Mouse (Mus musculus) heart, adult 8-10 months (tissue): ENCODE measurements around the gene Gnl2. TPM values are rescaled to one million over a fixed set of nuclear protein-coding genes. Genes with fewer than 3 reads are reported as not detected.

Source experiments
- DNase-seq: peaks from one replicate; pipeline ENCODE4 v3.0.0; 2022; ENCODE audit warnings: low spot score
- total RNA-seq, 4 experiments: library from RNA; stranded (reverse); gene quantifications; 2 replicates each; pipeline ENCODE4 v1.2.4; 2022

Gnl2 gene
- total RNA-seq, 4 experiments from 2014 or later, result 22.9 to 32.6 (median 24.3) TPM

DNA sequence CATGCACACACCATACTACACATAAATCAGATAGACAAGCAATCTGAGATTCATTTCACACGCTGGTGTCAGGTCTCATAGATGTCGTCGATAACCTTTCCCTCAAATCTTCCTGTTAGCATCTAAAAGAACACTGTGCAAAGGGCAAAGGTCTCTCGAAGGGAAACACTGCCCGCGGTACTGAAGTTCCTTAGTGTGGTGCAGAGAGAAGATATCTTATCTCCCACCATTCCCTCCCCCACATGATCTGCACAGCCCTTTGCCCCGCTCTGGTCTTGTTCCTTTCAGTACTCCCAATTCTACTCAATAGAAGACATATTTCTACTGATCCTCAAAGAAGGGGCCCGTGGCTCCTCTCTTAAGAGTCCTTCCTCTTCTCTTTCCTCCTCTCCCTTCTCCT lies 13.4 kb upstream of the Gnl2 start:
- DNase-seq, result no peak

DNA sequence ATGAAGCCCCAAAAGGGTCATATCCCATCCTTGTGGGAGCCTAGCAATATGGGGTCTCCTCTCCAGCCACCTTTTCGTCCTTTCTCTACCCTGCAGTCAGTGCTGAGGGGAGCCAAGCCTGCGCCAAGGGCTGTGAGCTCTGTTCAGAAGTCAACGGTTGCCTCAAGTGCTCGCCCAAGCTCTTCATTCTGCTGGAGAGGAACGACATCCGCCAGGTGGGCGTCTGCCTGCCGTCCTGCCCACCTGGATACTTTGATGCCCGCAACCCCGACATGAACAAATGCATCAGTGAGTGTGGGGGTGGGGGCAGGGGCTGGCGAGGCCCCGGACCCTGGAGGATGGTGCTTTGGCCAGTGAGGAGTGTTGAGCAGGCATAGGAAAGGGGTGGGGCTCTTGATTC lies 11.5 kb upstream of the Gnl2 start:
- DNase-seq, result no peak

DNA sequence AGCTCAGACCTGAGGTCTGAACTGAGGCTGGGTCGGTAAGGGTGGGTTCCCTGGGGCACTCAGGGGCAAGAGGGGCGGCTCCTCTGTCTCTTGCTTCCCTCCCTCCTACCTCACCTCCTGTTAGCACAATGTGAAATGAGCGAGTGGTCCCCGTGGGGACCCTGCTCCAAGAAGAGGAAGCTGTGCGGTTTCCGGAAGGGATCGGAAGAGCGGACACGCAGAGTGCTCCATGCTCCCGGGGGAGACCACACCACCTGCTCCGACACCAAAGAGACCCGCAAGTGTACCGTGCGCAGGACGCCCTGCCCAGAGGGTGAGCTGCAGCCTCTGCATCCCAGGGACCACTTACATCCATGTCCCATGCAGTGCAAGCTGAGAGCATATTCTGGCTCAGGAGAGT lies 8.9 kb upstream of the Gnl2 start:
- no peak for DNase-seq

DNA sequence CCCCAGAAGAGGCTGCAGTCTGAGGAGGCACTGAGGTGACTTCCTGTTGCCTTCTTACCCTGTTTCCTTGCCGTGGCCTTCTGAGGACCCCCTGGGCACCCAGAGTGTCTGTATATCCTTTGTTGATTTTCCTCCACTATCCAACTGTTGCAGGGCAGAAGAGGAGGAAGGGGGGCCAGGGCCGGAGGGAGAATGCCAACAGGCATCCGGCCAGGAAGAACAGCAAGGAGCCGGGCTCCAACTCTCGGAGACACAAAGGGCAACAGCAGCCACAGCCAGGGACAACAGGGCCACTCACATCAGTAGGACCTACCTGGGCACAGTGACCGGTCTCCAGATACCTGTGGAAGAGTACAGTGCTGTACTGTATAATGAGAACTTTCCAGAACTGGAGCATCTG lies 8.2 kb upstream of the Gnl2 start:
- no peak for DNase-seq

DNA sequence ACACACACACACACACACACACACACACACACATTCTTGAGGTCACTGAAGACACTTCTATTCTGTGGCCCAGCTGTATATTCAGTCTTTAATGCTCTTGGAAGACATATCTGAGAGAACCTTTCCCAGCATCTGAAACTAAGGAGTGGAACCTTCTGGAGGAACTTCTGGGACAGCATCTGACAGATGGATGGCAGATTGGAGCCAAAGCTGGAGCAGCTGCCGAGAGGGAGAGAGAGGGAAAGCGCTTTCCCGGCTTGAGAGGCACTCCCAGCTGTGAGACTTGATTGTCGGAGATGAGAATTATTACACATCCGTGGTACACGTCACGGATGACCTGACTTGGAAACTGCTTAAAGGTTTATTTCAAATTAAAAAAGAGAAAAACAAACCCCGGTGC lies 7.7 kb upstream of the Gnl2 start:
- DNase-seq, result no peak

DNA sequence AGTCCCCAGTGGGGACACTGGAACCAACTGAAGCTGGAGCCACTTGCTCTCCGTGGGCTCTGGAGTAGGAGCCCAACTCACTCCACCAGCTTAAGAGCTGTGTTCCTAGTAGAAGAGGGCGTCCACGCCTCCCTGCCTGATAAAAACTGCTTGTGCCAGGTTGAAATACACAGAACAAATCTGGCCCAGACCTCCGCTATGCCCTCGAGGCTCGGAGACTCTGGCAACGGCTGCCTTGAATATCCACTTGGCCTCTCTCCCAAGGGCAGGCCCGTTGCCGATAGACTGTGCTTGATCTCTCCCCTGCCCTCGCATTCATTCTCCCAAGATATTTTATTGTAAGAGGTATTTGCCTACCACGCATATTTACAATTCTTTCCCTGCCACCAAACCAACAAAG lies 1.0 kb downstream of the Gnl2 start:
- DNase-seq, result peak; percentile 24

DNA sequence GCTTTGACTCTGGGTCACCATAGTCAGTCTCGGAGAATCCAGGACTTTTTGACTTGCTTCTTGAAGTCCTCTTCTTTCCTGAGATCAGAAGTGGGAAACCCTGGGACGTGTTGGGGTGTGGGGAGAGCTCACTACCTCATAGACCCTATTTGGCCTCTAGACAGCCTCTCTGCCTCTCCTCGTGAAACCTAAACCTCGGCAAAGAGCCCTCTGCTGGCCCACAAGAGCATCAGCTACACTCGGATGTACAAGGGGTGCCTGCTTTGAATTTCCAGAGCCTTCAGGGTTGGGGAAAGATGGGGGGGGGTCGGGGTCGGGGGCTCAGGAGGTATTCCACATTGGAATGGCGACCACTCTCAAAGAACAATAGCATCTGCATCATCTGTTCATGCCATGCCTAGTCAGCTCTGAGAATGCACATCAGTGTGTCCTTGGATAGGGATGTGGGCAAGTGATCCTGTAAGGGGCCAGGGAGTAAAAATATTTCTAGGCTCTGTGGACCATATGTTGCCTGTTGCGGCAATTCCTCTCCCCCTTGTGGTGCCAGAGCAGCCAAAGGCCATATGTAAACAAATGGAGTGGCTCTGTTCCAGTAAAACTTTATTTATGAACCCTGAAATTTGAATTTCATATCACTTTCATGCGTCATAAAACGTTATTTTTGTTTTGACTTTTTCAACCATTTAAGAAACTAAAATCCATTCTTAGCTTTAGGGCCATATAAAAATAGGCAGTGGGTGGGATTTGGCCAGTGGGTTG lies 4.6 kb downstream of the Gnl2 start:
- DNase-seq, result no peak

DNA sequence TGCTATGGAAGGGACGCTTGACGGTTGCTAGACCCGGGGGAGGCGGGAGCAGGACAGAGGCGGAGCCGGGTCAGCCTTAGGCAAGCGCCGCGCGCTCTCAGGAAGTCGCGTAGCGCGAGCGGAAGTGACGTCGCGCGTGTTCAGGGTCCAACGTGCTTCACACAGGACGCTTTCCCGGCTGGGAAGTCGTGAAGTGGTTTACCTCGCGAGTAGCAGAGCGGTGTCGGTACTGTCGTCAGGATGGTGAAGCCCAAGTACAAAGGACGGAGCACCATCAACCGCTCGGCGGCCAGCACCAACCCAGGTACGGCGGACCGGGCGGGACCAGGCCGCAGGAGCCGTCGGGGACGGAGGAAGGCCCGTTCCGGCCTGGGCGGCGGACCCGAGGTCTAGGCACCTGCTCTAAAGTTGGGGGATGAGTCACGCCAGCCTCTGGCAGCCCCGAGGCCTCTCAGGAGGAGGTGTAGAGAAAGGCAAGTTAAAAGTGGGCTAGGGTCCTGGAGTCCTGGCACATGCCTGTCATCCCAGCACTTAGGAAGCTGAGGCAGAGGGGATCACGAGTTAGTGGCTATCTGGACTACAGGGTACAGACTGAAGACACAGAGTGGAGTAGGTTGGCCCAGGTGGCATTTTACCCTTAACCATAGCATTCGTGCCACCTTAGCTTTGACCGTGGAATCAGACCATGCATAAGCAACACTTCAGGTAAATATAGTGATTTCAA lies 13.7 kb downstream of the Gnl2 start:
- DNase-seq, result peak; percentile 93

DNA sequence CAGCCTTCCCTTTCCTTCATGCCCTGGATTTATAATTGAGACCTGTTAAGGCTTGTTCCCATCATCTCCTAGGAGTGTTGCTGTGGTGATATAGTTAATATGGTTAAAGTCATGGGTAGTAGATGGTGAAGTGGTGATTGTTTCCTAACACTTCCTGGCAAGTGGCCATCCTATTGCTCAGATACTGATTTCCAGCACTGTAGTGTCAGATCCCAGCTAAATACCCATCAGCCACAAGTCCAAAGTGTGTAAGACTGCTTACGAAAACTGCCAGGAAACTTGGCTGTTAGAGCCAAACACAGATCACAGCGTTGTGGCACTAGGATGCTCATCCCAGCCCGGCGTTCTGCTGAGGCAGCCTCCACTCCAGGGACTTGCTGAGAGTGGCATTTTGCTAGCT lies 18.0 kb downstream of the Gnl2 start:
- no peak for DNase-seq

DNA sequence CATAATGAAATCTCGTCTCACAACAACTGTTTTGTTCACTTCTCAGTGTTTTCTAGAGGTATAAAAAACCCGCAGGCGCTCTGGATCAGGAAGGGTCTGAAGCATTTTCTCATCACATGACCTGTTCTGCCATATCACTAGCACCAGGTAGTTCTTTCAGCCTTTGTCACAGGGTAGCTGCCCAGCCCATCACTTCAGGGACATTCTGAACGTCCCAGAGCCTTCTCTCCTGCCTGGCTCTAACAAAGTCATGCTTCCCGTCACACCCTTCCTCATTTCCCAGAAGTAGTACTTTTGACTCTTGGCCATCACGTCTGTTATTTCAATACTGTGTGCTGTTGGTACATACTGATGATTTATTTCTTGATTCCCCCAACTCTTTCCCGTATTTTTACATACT lies 28.1 kb downstream of the Gnl2 start:
- peak; percentile 33 for DNase-seq

DNA sequence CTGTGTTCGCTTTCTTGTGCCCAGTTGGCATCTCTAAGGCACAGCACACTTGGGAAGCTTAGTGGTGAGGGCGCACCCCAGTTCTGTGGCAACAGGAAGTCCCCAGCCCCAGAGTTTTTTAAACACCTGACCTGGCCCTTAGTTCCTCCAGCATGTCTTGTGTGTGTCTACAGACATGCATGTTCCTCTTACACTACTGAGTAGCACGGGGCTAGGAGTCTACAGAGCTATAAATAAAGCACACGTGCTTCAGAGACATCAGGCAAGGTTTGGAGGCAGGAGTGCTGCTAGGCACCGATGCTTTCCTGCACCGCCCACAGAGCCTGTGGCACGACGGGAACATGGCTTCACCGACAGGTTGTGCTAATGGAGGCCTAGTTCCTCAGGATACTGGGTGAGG lies 39.0 kb downstream of the Gnl2 start:
- no peak for DNase-seq

DNA sequence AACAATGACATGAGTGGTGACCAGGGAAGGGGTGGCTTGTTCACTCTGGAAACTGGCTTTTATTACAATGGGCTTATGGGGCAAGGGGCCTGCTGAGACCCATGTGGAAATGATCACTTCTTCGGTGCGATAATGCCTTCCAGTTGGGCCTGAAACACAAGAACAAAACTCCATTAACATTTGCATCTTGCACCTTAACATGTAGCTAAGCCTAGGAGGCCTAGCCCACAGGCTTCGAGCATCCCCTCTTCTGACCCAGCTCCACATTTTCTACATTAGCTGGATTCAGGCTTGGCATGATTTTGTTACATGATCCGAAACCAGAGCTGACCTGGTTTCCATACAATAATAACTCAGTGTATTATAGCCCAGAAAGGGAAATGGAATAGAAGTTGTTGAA lies 40.1 kb downstream of the Gnl2 start:
- DNase-seq, result no peak

DNA sequence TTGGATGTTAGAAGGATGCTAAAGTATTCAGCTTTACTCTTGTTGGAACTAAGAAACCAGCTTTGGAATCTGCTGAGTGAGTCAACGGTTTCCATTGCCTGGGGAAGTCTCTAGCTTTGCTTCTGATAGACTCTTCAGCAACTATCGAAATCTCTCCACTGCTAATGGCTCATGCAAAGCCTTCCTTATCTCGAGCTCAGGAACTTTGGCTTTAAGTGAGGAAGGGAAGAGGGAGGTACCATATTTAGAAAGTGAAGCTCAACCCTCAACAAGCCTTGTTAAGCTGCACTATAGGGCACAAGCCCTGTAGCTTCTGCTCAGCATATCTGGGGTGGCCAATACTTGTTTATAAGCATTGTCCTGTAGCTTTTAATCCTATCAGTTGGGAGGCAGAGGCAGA lies 40.9 kb downstream of the Gnl2 start:
- no peak for DNase-seq

DNA sequence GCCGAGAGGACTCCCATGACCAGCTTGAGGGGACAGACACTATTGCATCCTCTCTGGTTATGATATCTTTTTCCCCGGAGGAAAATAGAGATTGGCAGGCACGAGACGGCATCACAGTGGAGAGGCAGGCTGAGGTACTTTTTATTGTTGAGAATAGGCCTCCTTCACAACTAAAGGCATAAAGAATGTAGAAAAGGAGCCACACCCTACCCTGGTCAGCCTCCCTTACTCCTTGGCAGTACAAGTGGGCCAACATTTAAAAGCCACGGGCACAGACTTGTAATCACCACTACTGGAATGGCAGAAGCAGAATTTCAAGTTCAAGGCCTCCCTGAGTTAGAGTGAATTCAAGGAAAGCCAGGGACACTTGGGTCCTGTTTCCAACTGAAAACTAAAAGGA lies 41.6 kb downstream of the Gnl2 start:
- DNase-seq, result no peak

DNA sequence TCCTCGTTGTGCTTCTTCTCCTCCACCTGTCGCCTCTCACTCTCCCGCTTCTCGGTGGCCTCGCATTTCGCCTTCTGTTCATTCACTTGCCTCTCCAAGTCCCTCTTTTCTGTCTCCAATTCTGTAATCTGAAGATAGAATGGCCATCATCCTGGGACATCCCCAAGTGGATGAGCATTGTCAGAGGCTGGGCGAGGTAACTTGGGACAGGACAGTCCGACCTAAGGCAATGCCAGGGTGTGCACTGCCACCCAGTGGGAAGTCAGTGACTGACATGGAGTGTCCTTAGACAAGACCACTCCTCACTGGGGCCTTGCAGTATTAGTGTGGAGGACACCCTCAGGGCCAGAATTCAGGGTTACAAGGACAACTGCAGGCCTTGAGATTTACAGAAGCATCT lies 42.6 kb downstream of the Gnl2 start:
- peak; percentile 25 for DNase-seq

DNA sequence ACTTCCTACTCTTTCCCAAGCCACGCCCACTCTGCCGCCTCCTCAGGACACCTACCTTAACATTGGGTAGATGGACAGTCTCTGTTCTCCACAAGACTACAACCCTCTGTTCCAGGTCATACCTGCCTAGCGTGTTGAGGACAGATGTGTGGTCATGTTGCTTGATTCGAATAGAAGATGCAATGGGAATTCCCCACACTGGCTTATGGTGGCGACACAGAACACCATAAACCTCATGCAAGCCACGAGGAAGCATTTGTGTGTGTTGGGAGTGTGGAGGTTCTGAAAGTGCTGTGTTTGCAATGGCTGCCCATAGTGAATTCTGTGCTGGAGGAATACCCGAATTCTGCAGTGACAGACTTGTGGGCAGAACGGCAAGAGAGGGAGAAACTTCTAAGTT lies 47.4 kb downstream of the Gnl2 start:
- no peak for DNase-seq

DNA sequence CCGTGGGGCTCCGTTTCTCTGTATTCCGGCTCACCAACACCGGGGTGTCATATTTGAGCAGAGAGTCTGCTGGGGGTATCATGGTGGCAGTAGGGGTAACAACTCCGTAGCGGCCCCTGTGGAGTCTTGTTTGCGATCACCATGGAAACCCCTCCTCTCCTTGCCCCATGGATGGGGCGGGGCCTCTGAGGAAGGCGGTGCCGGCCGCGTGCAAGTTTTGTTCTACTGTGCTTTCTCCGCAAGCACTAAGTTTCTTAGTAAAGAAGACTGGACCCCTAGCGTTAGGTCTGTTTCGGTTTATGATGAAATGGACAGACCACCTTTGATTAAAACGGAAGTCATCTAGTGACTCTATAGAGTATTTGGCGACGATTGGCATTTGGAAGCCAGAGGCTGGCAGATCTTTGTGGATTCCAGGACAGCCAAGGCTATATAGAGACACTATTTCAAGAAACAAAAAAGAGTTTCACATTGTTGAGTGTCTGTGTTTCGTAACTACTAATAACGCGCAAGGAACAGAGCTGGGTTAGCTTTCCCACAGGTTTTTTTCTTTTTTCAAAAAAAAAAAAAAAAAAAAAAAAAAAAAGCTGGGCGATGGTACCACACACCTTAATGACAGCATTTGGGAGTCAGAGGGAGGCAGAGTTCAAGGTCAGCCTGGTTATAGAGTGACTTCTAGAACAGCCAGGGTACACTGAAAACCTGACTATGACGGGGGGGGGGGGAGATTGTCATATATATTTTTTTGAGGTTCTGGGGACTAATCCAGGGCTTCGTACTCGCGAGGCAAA lies 49.3 kb downstream of the Gnl2 start, which contains the start of gene Dnali1:
Gene Dnali1, minus strand, starts transcription at position 187 of the 791 bp plus-strand sequence.
- peak; percentile 56 for DNase-seq

DNA sequence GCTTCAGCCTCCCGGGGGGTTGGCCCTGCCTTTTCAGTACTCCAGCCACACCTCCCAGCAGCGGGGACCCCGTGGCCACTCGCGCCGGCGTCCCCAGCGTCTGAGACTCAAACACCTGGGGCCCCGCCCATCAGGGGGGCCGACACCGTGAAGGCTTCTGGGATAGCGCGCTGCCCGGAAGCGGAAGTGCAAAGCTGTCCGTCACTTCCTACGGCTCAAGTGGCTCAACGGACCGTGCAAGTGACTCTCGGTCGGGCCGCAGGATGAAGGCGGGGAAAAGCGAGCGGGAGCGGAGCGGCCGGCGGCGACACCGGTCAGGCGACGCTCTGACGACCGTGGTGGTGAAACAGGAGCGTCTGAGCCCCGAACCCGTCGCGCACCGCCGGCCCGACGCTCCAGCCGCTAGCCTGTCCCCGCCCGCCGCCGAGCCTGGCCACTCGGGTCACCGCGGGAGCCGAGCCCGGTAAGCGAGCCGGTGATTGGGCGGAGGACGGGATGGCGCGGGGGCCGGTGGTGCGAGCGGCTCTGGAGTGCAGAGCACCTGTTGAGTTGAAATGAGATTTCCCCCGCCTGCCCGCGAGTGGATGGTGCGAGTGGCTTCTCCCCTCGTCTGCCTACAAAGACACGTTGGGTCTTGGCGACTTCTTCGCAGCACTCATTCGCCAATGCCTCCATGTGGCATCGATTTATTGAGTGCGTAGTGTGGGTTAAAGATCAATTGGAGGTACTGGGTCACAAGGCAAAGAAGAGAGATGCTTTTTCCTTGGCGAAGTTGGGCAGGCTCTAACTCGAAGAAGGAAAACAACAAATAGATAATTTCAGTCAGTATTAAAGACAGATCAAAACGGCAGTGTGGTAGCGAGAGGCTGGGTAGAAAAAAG lies 50.3 kb downstream of the Gnl2 start, which contains the start of gene Snip1:
Gene Snip1, plus strand, starts transcription at position 183 of the 881 bp plus-strand sequence.
- DNase-seq, result peak; percentile 96

DNA sequence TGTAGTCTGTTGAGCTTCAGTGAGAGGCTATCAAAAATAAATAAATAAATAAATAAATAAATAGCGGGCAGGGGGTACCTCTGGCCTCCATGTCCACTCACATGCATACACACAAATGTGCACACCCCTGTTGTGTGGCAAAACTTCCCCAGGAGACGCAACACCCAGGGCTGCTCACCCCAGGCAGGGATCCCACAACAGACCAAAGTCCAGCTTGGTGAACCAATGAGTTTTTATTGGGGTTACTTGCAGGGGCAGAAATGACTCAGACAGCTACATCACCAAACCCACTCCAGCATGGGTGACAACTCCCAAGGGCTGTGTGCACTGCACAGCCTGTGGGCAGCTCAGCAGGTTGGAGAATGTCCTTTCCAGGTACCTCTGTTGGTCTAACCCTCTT lies 61.3 kb downstream of the Gnl2 start:
- no peak for DNase-seq

DNA sequence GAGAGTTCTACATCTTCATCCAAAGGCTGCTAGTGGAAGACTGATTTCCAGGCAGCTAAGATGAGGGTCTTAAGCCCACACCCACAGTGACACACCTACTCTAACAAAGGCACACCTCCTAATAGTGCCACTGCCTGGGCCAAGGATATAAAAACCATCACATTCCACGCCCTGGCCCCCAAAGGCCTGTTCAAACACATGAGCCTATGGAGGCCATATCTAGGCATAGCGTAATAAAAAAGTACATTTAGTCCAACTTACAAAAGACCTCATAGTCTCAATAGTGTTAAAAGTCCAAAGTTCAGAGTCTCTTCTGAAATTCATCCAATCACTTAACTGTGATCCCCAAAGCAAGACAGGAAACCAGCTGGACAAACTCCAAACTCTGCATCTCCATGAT lies 62.3 kb downstream of the Gnl2 start:
- DNase-seq, result no peak
